Mouse (Mus musculus): ENCODE measurements at regions not wholly inside any gene's neighbourhood (a gene's known extent, or its start where the extent isn't known, plus 50 kb on each side); places are given as distances from the start of the nearest gene placed in this dataset.

- H3K27me3 ChIP-seq (ENCODE audit: insufficient read depth, low read length): no peaks in the 10 kb centered on the region
- TF ChIP-seq CTCF (IDR thresholded peaks at IDR 0.05; ENCODE audit: low read depth, low read length) (no peak), GATA2 (IDR thresholded peaks at IDR 0.05; ENCODE audit: borderline replicate concordance, low read depth, low read length) (no peak), TAL1 (conservative IDR thresholded peaks at IDR 0.05; ENCODE audit: low read depth, low read length) (no peak), GATA1 (IDR thresholded peaks at IDR 0.05; ENCODE audit: borderline replicate concordance, low read length) (no peak), POLR2AphosphoS5 (IDR thresholded peaks at IDR 0.05; ENCODE audit: insufficient replicate concordance, low read depth, low read length) (no peak)
- no peaks in the 10 kb centered on the region for H3K4me1 ChIP-seq (ENCODE audit: insufficient read depth, low read depth, low read length)
- no peaks in the 10 kb centered on the region for H3K36me3 ChIP-seq (replicated peaks)
- DNase-seq (ENCODE audit: low spot score): no peak
- H3K4me3 ChIP-seq (ENCODE audit: low read depth, low read length): no peak overlapping the region
- peaks cover 2% of the 10 kb centered on the region; the same call in 1 of the 2 replicates for H3K9me3 ChIP-seq (replicated peaks)
- no peak for ATAC-seq (ENCODE audit: extremely low read depth, insufficient number of reproducible peaks, low FRiP score, poor library complexity, severe bottlenecking)
These were observed 272.6 kb downstream of the Plk2 start for GRCm38 (mm10) chr13:110667276-110667956.

- no peak for TF ChIP-seq GATA1 (IDR thresholded peaks at IDR 0.05; ENCODE audit: borderline replicate concordance, low read length)
- TF ChIP-seq GATA2 (IDR thresholded peaks at IDR 0.05; ENCODE audit: borderline replicate concordance, low read depth, low read length): no peak
- no peak for TF ChIP-seq TAL1 (conservative IDR thresholded peaks at IDR 0.05; ENCODE audit: low read depth, low read length)
- no peak for TF ChIP-seq POLR2AphosphoS5 (IDR thresholded peaks at IDR 0.05; ENCODE audit: insufficient replicate concordance, low read depth, low read length)
- no peak for TF ChIP-seq CTCF (IDR thresholded peaks at IDR 0.05; ENCODE audit: low read depth, low read length)
- ATAC-seq (ENCODE audit: extremely low read depth, insufficient number of reproducible peaks, low FRiP score, poor library complexity, severe bottlenecking) (no peak), DNase-seq (ENCODE audit: low spot score) (no peak)
- Histone ChIP-seq H3K27me3 (ENCODE audit: insufficient read depth, low read length) (no peaks in the 10 kb centered on the region), H3K36me3 (replicated peaks) (no peaks in the 10 kb centered on the region), H3K4me3 (ENCODE audit: low read depth, low read length) (no peak overlapping the region), H3K4me1 (ENCODE audit: insufficient read depth, low read depth, low read length) (no peaks in the 10 kb centered on the region), H3K9me3 (replicated peaks) (peaks cover 5% of the 10 kb centered on the region)
These were observed 278.7 kb downstream of the Plk2 start for GRCm38 (mm10) chr13:110673536-110673935.

DNA sequence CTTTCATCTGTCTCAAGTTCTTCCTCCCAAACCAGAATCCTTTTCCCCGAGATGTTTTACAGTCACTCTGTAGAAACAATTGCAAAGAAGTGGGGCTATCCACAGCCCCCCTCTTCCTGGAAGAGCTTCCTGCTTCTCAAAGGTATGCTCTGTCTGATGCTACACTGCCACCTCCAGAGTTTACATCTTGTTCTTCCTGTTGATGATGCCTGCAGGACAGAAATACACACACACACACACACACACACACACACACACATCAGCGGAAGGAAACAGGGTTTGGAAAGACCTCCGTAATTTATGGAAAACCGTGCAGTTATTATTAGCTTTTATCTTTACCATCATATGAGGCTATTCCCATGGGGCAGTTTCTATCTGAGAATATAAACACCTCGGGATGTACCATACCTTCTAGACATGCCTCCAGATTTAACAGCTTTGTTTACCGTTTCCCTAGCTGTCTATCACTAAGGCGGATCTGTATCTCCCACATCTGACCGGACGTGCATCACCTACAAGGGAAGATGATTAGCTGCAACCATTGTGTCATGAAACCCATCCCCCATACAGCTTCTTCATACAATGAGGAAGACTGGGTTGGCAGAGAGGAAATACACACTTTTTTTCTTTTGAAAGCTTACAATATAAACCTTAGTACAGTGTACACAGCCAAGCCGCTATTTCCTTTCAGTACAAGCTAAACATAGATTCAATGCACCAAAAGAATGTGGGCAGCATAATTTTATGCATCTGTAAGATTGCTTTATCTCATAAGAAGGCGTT, 288.6 kb downstream of the Plk2 start:
- no peaks in the 10 kb centered on the region for H3K36me3 ChIP-seq (replicated peaks)
- H3K27me3 ChIP-seq (ENCODE audit: insufficient read depth, low read length): no peaks in the 10 kb centered on the region
- DNase-seq (ENCODE audit: low spot score) (no peak), ATAC-seq (ENCODE audit: extremely low read depth, insufficient number of reproducible peaks, low FRiP score, poor library complexity, severe bottlenecking) (no peak)
- TF ChIP-seq TAL1 (conservative IDR thresholded peaks at IDR 0.05; ENCODE audit: low read depth, low read length) (no peak), GATA1 (IDR thresholded peaks at IDR 0.05; ENCODE audit: borderline replicate concordance, low read length) (no peak), CTCF (IDR thresholded peaks at IDR 0.05; ENCODE audit: low read depth, low read length) (no peak), POLR2AphosphoS5 (IDR thresholded peaks at IDR 0.05; ENCODE audit: insufficient replicate concordance, low read depth, low read length) (no peak), GATA2 (IDR thresholded peaks at IDR 0.05; ENCODE audit: borderline replicate concordance, low read depth, low read length) (no peak)
- peaks cover 11% of the 10 kb centered on the region for H3K9me3 ChIP-seq (replicated peaks)
- H3K4me1 ChIP-seq (ENCODE audit: insufficient read depth, low read depth, low read length): no peaks in the 10 kb centered on the region
- H3K4me3 ChIP-seq (ENCODE audit: low read depth, low read length): no peak overlapping the region

- no peaks in the 10 kb centered on the region for H3K27me3 ChIP-seq (ENCODE audit: insufficient read depth, low read length)
- no peak overlapping the region for H3K4me3 ChIP-seq (ENCODE audit: low read depth, low read length)
- H3K4me1 ChIP-seq (ENCODE audit: insufficient read depth, low read depth, low read length): no peaks in the 10 kb centered on the region
- TF ChIP-seq CTCF (IDR thresholded peaks at IDR 0.05; ENCODE audit: low read depth, low read length): no peak
- no peak for TF ChIP-seq TAL1 (conservative IDR thresholded peaks at IDR 0.05; ENCODE audit: low read depth, low read length)
- TF ChIP-seq GATA1 (IDR thresholded peaks at IDR 0.05; ENCODE audit: borderline replicate concordance, low read length): no peak
- no peak for TF ChIP-seq GATA2 (IDR thresholded peaks at IDR 0.05; ENCODE audit: borderline replicate concordance, low read depth, low read length)
- TF ChIP-seq POLR2AphosphoS5 (IDR thresholded peaks at IDR 0.05; ENCODE audit: insufficient replicate concordance, low read depth, low read length): no peak
- ATAC-seq (ENCODE audit: extremely low read depth, insufficient number of reproducible peaks, low FRiP score, poor library complexity, severe bottlenecking) (no peak), DNase-seq (ENCODE audit: low spot score) (no peak)
- H3K9me3 ChIP-seq (replicated peaks): peaks cover 5% of the 10 kb centered on the region
- H3K36me3 ChIP-seq (replicated peaks): no peaks in the 10 kb centered on the region
These were observed 293.9 kb downstream of the Plk2 start for GRCm38 (mm10) chr13:110688796-110689195.

- TF ChIP-seq GATA1 (IDR thresholded peaks at IDR 0.05; ENCODE audit: borderline replicate concordance, low read length) (no peak), GATA2 (IDR thresholded peaks at IDR 0.05; ENCODE audit: borderline replicate concordance, low read depth, low read length) (no peak)
- Histone ChIP-seq H3K4me1 (ENCODE audit: insufficient read depth, low read depth, low read length) (no peaks in the 10 kb centered on the region), H3K36me3 (replicated peaks) (no peaks in the 10 kb centered on the region), H3K27me3 (ENCODE audit: insufficient read depth, low read length) (no peaks in the 10 kb centered on the region), H3K9me3 (replicated peaks) (peaks cover 5% of the 10 kb centered on the region), H3K4me3 (ENCODE audit: low read depth, low read length) (no peak overlapping the region)
- no peak for ATAC-seq (ENCODE audit: extremely low read depth, insufficient number of reproducible peaks, low FRiP score, poor library complexity, severe bottlenecking)
- DNase-seq (ENCODE audit: low spot score): no peak
These were observed 295.8 kb downstream of the Plk2 start for GRCm38 (mm10) chr13:110690501-110691255.

DNA sequence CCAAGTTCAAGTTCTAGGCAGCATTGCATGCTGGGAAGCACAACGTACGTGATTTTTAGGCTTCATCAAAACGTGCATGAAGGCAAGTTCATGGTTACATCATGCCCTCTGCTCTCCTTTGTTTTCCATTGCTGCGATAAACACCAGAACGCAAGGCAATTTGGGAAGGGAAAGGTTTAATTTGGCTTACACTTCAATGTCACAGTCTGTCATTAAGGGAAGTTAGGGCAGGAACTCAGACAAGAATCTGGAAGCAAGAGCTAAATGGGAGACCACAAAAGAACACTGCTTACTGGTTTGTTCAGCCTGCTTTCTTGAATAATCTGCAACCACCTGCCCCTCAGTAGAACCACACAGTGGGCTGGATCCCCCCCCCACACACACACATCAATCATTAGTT, 297.9 kb downstream of the Plk2 start:
- Histone ChIP-seq H3K9me3 (replicated peaks) (peaks cover 8% of the 10 kb centered on the region), H3K36me3 (replicated peaks) (no peaks in the 10 kb centered on the region), H3K27me3 (ENCODE audit: insufficient read depth, low read length) (no peaks in the 10 kb centered on the region), H3K4me3 (ENCODE audit: low read depth, low read length) (no peak overlapping the region), H3K4me1 (ENCODE audit: insufficient read depth, low read depth, low read length) (no peaks in the 10 kb centered on the region)
- ATAC-seq (ENCODE audit: extremely low read depth, insufficient number of reproducible peaks, low FRiP score, poor library complexity, severe bottlenecking) (no peak), DNase-seq (ENCODE audit: low spot score) (no peak)
- TF ChIP-seq TAL1 (conservative IDR thresholded peaks at IDR 0.05; ENCODE audit: low read depth, low read length): no peak

Measured in G1E (cell line).